Mouse (Mus musculus) midbrain, embryonic 10.5 days (tissue): Measurements from ENCODE around the gene Raly. TPM values are rescaled to one million over a fixed set of nuclear protein-coding genes. Genes with fewer than 3 reads are reported as not detected.

ENCODE experiments used
- DNase-seq: peaks from one replicate; pipeline ENCODE4 v3.0.0-alpha.2; 2017; ENCODE audit warnings: low spot score
- H3K27ac ChIP-seq: fragments of 300-500 bp; sonication (generic); replicated peaks from 2 replicates; pipeline ENCODE4 v1.5.1; 2016; ENCODE audit warnings: mild to moderate bottlenecking
- H3K27me3 ChIP-seq: fragments of 300-500 bp; sonication (generic); 2 replicates; pipeline ENCODE4 v1.6.1; 2016; ENCODE audit warnings: low read depth, mild to moderate bottlenecking; ENCODE audit not compliant: poor library complexity, severe bottlenecking
- H3K36me3 ChIP-seq: fragments of 300-500 bp; sonication (generic); 2 replicates; pipeline ENCODE4 v1.6.1; 2016; ENCODE audit warnings: mild to moderate bottlenecking, moderate library complexity
- H3K4me1 ChIP-seq: fragments of 300-500 bp; sonication (generic); 2 replicates; pipeline ENCODE4 v1.6.1; 2016
- H3K4me3 ChIP-seq: fragments of 300-500 bp; sonication (generic); 2 replicates; pipeline ENCODE4 v1.5.1; 2016; ENCODE audit warnings: mild to moderate bottlenecking, moderate library complexity
- H3K9me3 ChIP-seq: fragments of 300-500 bp; sonication (generic); replicated peaks from 2 replicates; pipeline ENCODE4 v1.6.1; 2016; ENCODE audit warnings: mild to moderate bottlenecking
- WGBS: fragments of 180-500 bp; shearing (Covaris S2); methylation state at CpG from one replicate; pipeline ENCODE4 v1.1.7; 2016; 5-methylcytosine and 5-hydroxymethylcytosine counted together
- polyA plus RNA-seq: library from polyadenylated mRNA; unstranded; fragments of >200 nt; fragmentation: Nextera tagmentation; extraction: Ambion mirVana; gene quantifications from 2 replicates; pipeline ENCODE4 v1.2.1, GENCODE M21; 2016

The Raly gene
- polyA plus RNA-seq, 1 experiment from 2014 or later: 48.3 TPM

- Histone ChIP-seq H3K36me3 (no peaks in the 10 kb centered on the region), H3K9me3 (no peaks in the 10 kb centered on the region; the same call in 1 of the 2 replicates), H3K4me1 (no peaks in the 10 kb centered on the region), H3K4me3 (no peak overlapping the region), H3K27me3 (no peaks in the 10 kb centered on the region), H3K27ac (no peak overlapping the region)
- DNase-seq: no peak
- 80% methylated on average over 9 of the region's 9 CpGs for WGBS
Measured at GRCm38 (mm10) chr2:154764828-154765497, 25.9 kb upstream of the Raly start.

DNA sequence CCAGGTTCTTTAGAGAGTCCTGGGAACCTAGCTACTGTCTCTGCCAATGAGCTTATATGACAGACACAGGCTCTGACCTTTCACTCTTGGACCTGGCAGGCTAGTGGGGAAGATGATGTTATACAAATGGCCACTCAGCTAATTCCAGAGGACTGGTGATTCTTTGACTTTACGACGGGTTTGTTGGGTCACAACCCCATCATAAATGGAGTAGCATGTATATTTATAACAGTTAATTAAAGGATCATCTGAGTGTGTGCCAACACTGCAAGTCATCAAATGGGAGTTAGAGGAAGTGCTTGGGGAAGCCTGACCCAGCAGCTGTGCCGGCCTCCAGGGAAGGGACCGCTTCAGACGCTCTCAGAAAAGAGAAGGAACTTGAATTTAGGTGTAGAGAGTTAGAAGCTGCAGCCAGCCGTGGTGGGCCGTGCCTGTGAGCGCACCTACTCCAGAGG lies 25.3 kb upstream of the Raly start:
- no peaks in the 10 kb centered on the region for H3K36me3 ChIP-seq
- H3K4me1 ChIP-seq: no peaks in the 10 kb centered on the region
- 82% methylated on average over 8 of the region's 8 CpGs for WGBS
- no peak overlapping the region for H3K4me3 ChIP-seq
- H3K27me3 ChIP-seq: no peaks in the 10 kb centered on the region
- DNase-seq: no peak
- H3K9me3 ChIP-seq: no peaks in the 10 kb centered on the region; the same call in 1 of the 2 replicates
- no peak overlapping the region for H3K27ac ChIP-seq

- Histone ChIP-seq H3K9me3 (no peaks in the 10 kb centered on the region), H3K4me3 (no peak overlapping the region), H3K4me1 (no peaks in the 10 kb centered on the region), H3K27ac (no peak overlapping the region), H3K36me3 (no peaks in the 10 kb centered on the region), H3K27me3 (no peaks in the 10 kb centered on the region)
- WGBS: 85% methylated on average over 6 of the region's 6 CpGs
- no peak for DNase-seq
Measured at GRCm38 (mm10) chr2:154767051-154767450, 23.8 kb upstream of the Raly start.

DNA sequence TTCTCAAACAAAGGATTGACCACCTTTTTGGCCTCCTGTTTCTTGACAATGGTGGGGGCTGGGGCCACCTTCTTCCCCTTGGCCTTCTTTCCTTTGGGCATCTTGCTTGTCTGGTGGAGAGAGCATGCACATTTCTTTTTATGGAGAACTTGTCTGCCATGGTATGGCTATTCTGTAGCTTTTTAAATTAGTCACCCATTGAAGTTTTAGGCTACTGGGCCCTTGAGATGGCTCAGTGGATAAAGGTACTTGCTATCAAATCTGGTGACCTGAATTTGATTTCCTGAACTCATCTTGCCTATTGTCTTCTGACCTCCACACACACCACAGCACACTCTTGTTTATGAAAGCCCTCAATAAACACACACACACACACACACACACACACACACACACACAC lies 21.0 kb upstream of the Raly start, which contains the start of gene Gm14214:
Gm14214 (minus strand) TSS at position 101 of the 400 bp plus-strand sequence.
- H3K4me3 ChIP-seq: no peak within 1 kb of the TSS
- DNase-seq: no peak
- H3K9me3 ChIP-seq: no peaks in the 10 kb centered on the region; the same call in 1 of the 2 replicates
- H3K27ac ChIP-seq: no peak within 1 kb of the TSS
- H3K36me3 ChIP-seq: no peaks in the 10 kb centered on the region
- no peaks in the 10 kb centered on the region for H3K27me3 ChIP-seq
- peaks cover 5% of the 10 kb centered on the region for H3K4me1 ChIP-seq

GRCm38 (mm10) chr2:154771604-154772003 lies 19.3 kb upstream of the Raly start:
- Histone ChIP-seq H3K36me3 (no peaks in the 10 kb centered on the region), H3K27ac (no peak overlapping the region), H3K9me3 (no peaks in the 10 kb centered on the region; the same call in 1 of the 2 replicates), H3K27me3 (no peaks in the 10 kb centered on the region), H3K4me3 (no peak overlapping the region), H3K4me1 (peaks cover 5% of the 10 kb centered on the region)
- WGBS: 88% methylated on average over 8 of the region's 8 CpGs
- no peak for DNase-seq

DNA sequence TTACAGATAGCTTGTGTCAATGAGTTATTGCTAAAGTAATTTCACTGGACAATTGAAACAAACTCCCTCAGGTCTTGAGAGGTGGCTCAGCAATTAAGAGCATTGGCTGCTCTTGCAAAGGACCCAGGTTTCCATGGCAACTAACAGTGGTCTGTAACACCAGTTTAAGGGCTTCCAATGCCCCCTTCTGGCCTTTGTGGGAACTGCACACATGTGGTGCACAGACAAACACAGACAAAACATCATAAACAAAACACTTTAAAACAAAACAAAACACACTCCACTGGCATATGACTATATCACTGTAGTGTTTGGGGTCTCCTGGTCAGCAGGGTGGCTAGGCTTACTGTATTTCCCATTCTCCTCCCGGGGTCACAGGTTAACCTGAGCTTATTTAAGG lies 16.9 kb upstream of the Raly start:
- 89% methylated on average over 1 of the region's 1 CpGs for WGBS
- peak; percentile 43 for DNase-seq
- Histone ChIP-seq H3K36me3 (no peaks in the 10 kb centered on the region), H3K27me3 (no peaks in the 10 kb centered on the region), H3K4me3 (no peak overlapping the region), H3K27ac (no peak overlapping the region), H3K9me3 (no peaks in the 10 kb centered on the region; the same call in 1 of the 2 replicates), H3K4me1 (peaks cover 5% of the 10 kb centered on the region)

GRCm38 (mm10) chr2:154776496-154776895 lies 14.4 kb upstream of the Raly start:
- Histone ChIP-seq H3K36me3 (no peaks in the 10 kb centered on the region), H3K4me1 (peaks cover 9% of the 10 kb centered on the region), H3K9me3 (no peaks in the 10 kb centered on the region; the same call in 1 of the 2 replicates), H3K27ac (no peak overlapping the region), H3K27me3 (no peaks in the 10 kb centered on the region), H3K4me3 (no peak overlapping the region)
- DNase-seq: no peak
- WGBS: 77% methylated on average over 7 of the region's 7 CpGs

DNA sequence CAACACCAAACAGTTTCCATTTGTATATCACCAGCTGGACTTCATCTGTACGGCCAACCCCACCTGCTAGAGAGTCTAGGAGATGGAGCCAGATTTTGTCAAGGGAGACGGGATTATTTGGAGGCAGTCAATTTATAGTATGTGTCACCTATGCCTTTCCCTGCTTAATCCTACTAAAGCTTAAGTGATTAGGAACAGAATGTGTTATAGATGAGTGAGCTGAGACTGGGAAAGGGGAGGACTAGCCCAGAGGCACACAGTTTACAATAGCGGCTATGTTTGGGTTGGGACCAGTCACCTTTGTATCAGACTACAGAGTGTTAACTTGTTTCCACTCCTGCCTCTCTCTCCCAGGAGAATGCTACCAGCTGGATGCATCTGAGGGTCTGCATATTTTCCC lies 11.2 kb upstream of the Raly start:
- H3K4me3 ChIP-seq: no peak overlapping the region
- DNase-seq: no peak
- H3K4me1 ChIP-seq: peaks cover 28% of the 10 kb centered on the region
- H3K27me3 ChIP-seq: peaks cover 3% of the 10 kb centered on the region; the same call in 1 of the 2 replicates
- WGBS: 64% methylated on average over 3 of the region's 3 CpGs
- no peaks in the 10 kb centered on the region for H3K9me3 ChIP-seq
- no peaks in the 10 kb centered on the region for H3K36me3 ChIP-seq
- H3K27ac ChIP-seq: no peak overlapping the region

DNA sequence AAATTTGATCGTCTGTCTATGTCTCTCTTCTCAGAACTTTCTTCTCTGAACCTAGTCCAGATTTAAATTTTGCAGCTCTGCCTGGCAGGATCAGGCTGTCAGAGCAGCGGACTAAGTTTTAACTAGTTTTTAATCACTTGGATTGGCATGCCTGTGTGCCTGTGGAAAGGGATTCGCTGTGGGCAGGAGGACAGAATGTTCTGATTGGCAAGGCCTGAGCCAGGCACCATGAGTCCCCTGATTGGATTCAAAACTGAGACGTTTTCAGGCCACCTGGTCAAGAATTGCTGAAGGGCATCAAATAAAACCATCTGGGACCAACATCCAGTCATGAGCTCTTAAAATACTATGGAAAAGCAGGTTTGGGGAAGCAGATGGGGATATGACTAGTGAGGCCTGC lies 8.5 kb upstream of the Raly start:
- Histone ChIP-seq H3K27ac (no peak overlapping the region), H3K4me1 (peaks cover 49% of the 10 kb centered on the region), H3K27me3 (peaks cover 3% of the 10 kb centered on the region; the same call in 1 of the 2 replicates), H3K4me3 (no peak overlapping the region), H3K9me3 (no peaks in the 10 kb centered on the region), H3K36me3 (no peaks in the 10 kb centered on the region)
- 81% methylated on average over 4 of the region's 4 CpGs for WGBS
- no peak for DNase-seq

DNA sequence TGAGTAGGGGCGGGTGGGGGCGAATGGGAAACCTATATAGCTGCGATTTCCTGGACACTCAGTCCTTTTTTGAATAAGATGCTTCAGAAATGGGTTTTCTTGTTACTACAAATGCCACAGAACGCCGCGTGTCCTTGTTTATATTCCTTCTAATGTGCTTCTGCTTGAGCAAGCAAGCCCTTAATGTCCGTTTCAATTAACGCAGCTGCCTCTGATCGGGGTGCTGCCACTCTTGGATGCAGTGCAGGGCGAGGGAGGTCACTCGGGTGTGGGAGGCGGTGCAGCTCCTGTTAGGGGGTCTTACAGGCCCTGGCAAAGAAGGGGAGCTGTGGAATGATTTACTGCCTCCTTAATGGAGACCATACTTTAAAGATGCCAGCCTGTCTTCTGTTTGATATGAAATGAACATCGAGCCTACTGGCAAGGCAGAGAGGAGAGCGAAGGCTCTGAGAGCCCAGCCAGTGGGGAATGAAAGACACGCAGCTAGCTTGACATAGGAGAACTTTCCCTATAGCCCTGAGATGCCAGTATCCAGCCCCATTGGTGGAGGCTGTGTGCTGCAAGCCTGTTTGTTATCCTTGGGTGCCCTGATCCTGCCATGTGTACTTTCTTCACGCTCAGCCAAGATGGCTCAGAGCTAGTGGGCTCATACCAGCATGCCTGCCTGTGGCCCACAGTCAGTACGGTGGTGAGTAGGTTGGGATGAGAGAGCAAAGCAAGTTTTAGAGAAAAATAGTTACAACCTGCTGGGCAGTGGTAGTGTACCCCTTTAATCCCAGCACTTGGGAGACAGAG lies 7.8 kb upstream of the Raly start:
- Histone ChIP-seq H3K36me3 (no peaks in the 10 kb centered on the region), H3K27me3 (peaks cover 3% of the 10 kb centered on the region; the same call in 1 of the 2 replicates), H3K9me3 (no peaks in the 10 kb centered on the region), H3K4me3 (no peak overlapping the region), H3K27ac (0 out of 2 replicates have a peak overlapping the region, but pooled peaks have one; percentile 2), H3K4me1 (peaks cover 49% of the 10 kb centered on the region)
- DNase-seq: no peak
- 81% methylated on average over 17 of the region's 17 CpGs for WGBS

DNA sequence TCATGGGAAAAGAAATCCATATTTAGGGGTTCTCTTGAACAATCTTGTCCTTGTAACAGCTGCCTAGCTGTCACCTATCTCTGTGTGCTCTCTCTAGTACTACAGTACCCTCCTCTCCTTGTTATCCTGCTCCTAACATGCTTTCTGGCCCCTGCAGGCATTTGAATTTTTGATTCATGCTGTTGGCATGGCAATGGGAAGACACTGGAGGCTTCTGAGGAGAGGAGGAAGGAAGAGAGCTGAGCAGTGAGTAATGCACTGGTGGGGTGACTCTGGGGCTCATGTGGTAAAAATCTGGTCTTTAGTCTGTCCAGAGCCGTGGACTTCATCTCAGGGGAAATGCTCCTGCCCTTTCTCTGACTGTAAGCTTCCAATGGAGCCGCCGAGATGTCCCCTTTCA lies 5.6 kb upstream of the Raly start:
- H3K4me3 ChIP-seq: no peak overlapping the region
- DNase-seq: no peak
- peaks cover 3% of the 10 kb centered on the region; the same call in 1 of the 2 replicates for H3K27me3 ChIP-seq
- 72% methylated on average over 3 of the region's 3 CpGs for WGBS
- H3K4me1 ChIP-seq: peaks cover 56% of the 10 kb centered on the region
- no peaks in the 10 kb centered on the region for H3K36me3 ChIP-seq
- H3K9me3 ChIP-seq: no peaks in the 10 kb centered on the region
- 0 out of 2 replicates have a peak overlapping the region, but pooled peaks have one; percentile 59 for H3K27ac ChIP-seq

- H3K27ac ChIP-seq: no peak overlapping the region
- peaks cover 63% of the 10 kb centered on the region for H3K4me1 ChIP-seq
- H3K4me3 ChIP-seq: no peak overlapping the region
- H3K27me3 ChIP-seq: peaks cover 3% of the 10 kb centered on the region; the same call in 1 of the 2 replicates
- no peak for DNase-seq
- H3K9me3 ChIP-seq: no peaks in the 10 kb centered on the region
- no peaks in the 10 kb centered on the region for H3K36me3 ChIP-seq
- WGBS: 39% methylated on average over 3 of the region's 3 CpGs
Measured at GRCm38 (mm10) chr2:154786187-154786586, 4.7 kb upstream of the Raly start.

- Histone ChIP-seq H3K27me3 (peaks cover 3% of the 10 kb centered on the region; the same call in 1 of the 2 replicates), H3K4me3 (no peak overlapping the region), H3K4me1 (peaks cover 63% of the 10 kb centered on the region), H3K27ac (no peak overlapping the region), H3K9me3 (no peaks in the 10 kb centered on the region), H3K36me3 (no peaks in the 10 kb centered on the region)
- WGBS: 87% methylated on average over 11 of the region's 11 CpGs
- no peak for DNase-seq
Measured at GRCm38 (mm10) chr2:154786776-154787175, 4.1 kb upstream of the Raly start.
